Mouse (Mus musculus): ENCODE measurements around the gene Ppp3cb.

- TF ChIP-seq CTCF (IDR thresholded peaks at IDR 0.05; ENCODE audit: low read depth): peak; percentile 71
- TF ChIP-seq EP300 (IDR thresholded peaks at IDR 0.05; ENCODE audit: low read depth): no peak
Measured at GRCm38 (mm10) chr14:20564692-20565091, 18.3 kb upstream of the Ppp3cb start.

All from liver, embryonic 14.5 days (tissue).